Mouse (Mus musculus) thymus, adult 2 months (tissue): Measurements from ENCODE around the gene Bcam. TPM values are rescaled to one million over a fixed set of nuclear protein-coding genes. Genes with fewer than 3 reads are reported as not detected.
A peak's percentile ranks its signal among the peaks of the same experiment; 100 is the strongest.

Experiments
- DNase-seq: peaks from one replicate; pipeline ENCODE4 v3.0.0; 2021
- H3K27ac ChIP-seq: fragments of 200-500 bp; 2 replicates; pipeline ENCODE4 v1.5.1; 2012; ENCODE audit warnings: low read length, control low read depth; ENCODE audit not compliant: control insufficient read depth, insufficient read depth
- H3K27me3 ChIP-seq: fragments of 200-500 bp; 2 replicates; pipeline ENCODE4 v1.6.1; 2012; ENCODE audit warnings: mild to moderate bottlenecking, low read length, moderate library complexity, mixed read lengths; ENCODE audit not compliant: control insufficient read depth, insufficient read depth
- H3K36me3 ChIP-seq: fragments of 200-500 bp; 2 replicates; pipeline ENCODE4 v1.6.1; 2012; ENCODE audit warnings: mild to moderate bottlenecking, low read length, moderate library complexity; ENCODE audit not compliant: control insufficient read depth, insufficient read depth
- H3K4me1 ChIP-seq: fragments of 200-500 bp; replicated peaks from 2 replicates; pipeline ENCODE4 v1.6.1; 2012; ENCODE audit warnings: low read length; ENCODE audit not compliant: control insufficient read depth, insufficient read depth
- H3K4me3 ChIP-seq: fragments of 200-500 bp; 2 replicates; pipeline ENCODE4 v1.5.1; 2012; ENCODE audit warnings: mild to moderate bottlenecking, low read length, control low read depth, moderate library complexity; ENCODE audit not compliant: control insufficient read depth, insufficient read depth
- CTCF ChIP-seq: fragments of 200-500 bp; IDR thresholded peaks from 2 replicates; pipeline ENCODE4 v1.5.1; 2012; ENCODE audit warnings: mild to moderate bottlenecking, control low read depth, low read length, moderate library complexity, borderline replicate concordance; ENCODE audit not compliant: control insufficient read depth, poor library complexity, insufficient read depth; ENCODE audit errors: extremely low read depth
- POLR2A ChIP-seq: fragments of 200-500 bp; IDR thresholded peaks from 2 replicates; pipeline ENCODE4 v1.6.1; 2012; ENCODE audit warnings: mild to moderate bottlenecking, low read length, control low read depth, moderate library complexity; ENCODE audit not compliant: control insufficient read depth, poor library complexity, insufficient read depth; ENCODE audit errors: extremely low read depth
- WGBS: fragments of 180-500 bp; shearing (Covaris S2); methylation state at CpG from one replicate; pipeline ENCODE4 v1.1.7; 2018; 5-methylcytosine and 5-hydroxymethylcytosine counted together
- polyA plus RNA-seq: library from polyadenylated mRNA; depleted of rRNA; stranded (reverse); fragments of >200 nt; gene quantifications from 2 replicates; pipeline ENCODE4 v1.2.3, GENCODE M21; 2012

The Bcam gene
- polyA plus RNA-seq, 1 experiment, result 55.5 TPM

DNA sequence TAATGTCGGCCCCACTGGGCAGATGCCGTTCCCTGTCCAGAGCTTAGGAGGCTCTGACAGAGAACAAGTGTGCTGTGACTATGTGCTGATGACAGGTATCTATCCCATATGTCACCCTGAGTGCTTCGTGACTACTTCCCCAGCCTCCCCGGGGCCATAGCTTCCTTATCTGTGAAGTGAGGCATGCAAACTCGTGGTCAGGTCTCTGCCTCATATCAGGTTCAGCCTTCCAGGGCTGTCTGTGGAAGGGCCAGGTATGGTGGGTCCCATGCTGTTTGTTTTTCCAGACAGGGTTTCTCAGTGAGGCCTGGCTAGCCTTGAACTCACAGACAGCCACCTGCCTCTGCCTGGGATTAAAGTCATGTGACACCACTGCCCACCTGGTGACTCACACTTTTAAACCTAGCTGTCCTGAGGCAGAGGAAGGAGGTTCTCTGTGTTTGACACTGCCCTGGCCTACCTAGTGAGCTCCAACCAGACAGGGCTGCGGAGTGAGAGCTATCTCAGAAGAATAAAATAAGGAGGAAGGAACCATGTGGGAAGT lies 42.8 kb upstream of the Bcam start:
- no peak overlapping the region for H3K27ac ChIP-seq
- DNase-seq, result no peak
- TF ChIP-seq CTCF, result no peak
- no peak for TF ChIP-seq POLR2A
- WGBS, result 65% methylated on average over 6 of the region's 6 CpGs
- peaks cover 24% of the 10 kb centered on the region for H3K4me1 ChIP-seq
- H3K4me3 ChIP-seq, result no peak overlapping the region
- H3K27me3 ChIP-seq, result no peaks in the 10 kb centered on the region
- H3K36me3 ChIP-seq, result no peaks in the 10 kb centered on the region

DNA sequence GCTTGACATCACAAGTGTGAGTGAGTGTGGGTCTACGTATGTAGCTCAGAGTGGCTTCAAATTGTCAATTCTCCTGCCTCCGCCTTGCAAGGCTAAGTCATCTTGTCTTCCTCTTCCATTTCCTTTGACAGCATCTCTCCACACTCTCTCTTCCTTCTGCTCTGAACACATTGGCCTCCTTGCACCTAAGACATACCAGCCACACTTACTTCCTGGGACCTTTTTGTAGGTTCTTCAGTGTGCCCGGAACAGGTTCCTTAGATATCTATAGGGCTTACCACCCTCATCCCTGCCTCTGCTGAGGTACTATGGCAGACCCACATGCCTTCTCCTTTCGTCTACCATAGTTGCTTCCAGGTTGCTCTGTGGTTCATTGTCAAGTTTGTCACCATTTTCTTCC lies 42.3 kb upstream of the Bcam start:
- H3K4me3 ChIP-seq, result no peak overlapping the region
- H3K27ac ChIP-seq, result no peak overlapping the region
- 91% methylated on average over 4 of the region's 4 CpGs for WGBS
- no peak for DNase-seq
- H3K36me3 ChIP-seq, result no peaks in the 10 kb centered on the region
- TF ChIP-seq POLR2A (no peak), CTCF (no peak)
- peaks cover 23% of the 10 kb centered on the region for H3K4me1 ChIP-seq
- no peaks in the 10 kb centered on the region for H3K27me3 ChIP-seq

DNA sequence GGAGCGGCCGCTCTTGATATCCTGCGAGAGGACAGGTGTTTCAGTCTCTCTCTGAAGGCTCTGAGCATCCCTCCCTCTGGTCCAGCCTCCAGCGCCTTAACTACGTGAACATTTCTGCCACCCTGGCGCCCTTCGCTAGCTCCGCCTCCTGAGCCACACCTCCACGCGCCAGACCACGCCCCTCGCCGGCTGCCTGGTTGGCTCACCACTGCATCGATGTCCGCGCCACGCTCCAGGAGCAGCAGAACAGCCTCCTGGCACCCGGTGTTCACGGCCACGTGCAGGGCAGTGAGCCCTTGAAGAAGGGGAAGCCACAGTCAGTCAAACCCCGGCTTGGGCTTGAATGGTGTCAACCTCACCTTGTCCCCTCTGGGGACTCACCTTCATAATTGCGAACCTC lies 40.3 kb upstream of the Bcam start:
- no peak for DNase-seq
- Histone ChIP-seq H3K4me1 (peaks cover 3% of the 10 kb centered on the region), H3K27me3 (no peaks in the 10 kb centered on the region), H3K36me3 (no peaks in the 10 kb centered on the region), H3K4me3 (no peak overlapping the region), H3K27ac (no peak overlapping the region)
- TF ChIP-seq CTCF (no peak), POLR2A (no peak)
- WGBS, result 85% methylated on average over 22 of the region's 22 CpGs

DNA sequence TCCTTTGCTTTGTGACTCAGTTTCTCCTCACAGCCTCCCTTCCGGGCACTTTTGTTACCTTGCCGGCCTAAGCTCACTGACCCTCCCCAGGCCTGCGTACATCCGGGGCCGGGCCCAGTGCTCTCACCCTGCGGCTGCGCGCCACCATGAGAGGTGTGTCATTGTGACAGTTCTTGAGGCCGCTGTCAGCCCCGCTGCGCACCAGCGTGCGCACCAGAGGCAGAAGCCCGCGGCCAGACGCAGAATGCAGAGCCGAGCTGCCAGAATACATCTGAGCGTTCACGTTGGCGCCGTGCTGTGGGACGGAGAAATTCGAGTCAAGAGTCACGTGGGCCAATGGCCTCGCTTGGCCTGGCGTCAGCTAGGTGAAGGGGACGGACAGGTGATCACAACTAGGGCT lies 38.6 kb upstream of the Bcam start:
- TF ChIP-seq POLR2A (no peak), CTCF (no peak)
- no peak for DNase-seq
- Histone ChIP-seq H3K4me3 (no peak overlapping the region), H3K36me3 (no peaks in the 10 kb centered on the region), H3K27ac (no peak overlapping the region), H3K4me1 (no peaks in the 10 kb centered on the region; the same call in 1 of the 2 replicates), H3K27me3 (no peaks in the 10 kb centered on the region)
- 94% methylated on average over 27 of the region's 27 CpGs for WGBS

DNA sequence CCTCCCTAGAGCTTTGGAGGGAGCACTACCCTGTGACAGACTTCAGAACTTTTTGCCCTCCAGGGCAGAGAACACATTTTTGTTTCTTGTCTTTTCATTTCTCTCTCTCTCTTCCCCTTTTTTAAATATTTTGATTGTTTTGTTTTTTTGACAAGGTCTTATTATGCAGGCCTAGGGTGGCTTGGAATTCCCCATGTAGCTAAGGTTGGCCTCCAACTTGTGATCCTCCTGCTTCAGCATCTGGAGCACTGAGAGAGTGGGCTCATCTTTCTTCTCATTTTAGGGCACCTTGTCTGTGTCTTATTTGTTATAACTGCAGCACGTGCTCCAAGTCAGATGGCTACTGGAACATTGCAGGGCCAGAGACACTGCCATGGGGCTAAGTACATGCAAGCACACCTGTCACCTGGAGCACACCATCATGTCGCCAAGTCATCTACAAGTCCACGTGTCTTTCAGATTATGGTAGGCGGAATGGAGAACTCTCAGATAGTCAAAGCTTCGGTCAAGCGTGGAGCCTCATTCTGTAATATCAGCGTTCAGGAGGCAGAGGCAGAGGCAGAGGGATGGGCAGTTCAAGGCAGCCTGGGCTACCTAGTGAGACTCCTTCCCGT lies 35.6 kb upstream of the Bcam start:
- WGBS, result 92% methylated on average over 8 of the region's 8 CpGs
- TF ChIP-seq CTCF (no peak), POLR2A (no peak)
- Histone ChIP-seq H3K4me3 (no peak overlapping the region), H3K4me1 (no peaks in the 10 kb centered on the region), H3K27ac (no peak overlapping the region), H3K36me3 (no peaks in the 10 kb centered on the region), H3K27me3 (no peaks in the 10 kb centered on the region)
- DNase-seq, result no peak

DNA sequence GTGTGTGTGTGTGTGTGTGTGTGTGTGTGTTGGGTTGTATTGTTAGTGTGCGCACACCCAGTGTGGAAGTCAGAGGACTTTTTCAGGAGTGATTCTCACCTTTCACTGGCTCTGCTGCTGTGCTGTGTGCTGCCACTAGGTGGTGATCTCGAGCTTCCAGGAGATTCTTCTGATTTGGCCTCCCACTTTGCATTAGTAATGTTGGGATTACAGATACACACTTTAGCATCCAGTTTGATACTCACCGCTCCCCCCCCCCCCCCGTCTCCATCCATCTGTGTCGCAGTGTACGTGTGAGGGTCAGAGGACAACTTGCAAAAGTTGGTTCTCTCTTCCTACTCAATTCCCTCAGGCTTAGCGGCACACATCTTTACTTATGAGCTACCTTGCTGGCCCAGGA lies 32.2 kb upstream of the Bcam start:
- no peak for TF ChIP-seq POLR2A
- TF ChIP-seq CTCF, result no peak

DNA sequence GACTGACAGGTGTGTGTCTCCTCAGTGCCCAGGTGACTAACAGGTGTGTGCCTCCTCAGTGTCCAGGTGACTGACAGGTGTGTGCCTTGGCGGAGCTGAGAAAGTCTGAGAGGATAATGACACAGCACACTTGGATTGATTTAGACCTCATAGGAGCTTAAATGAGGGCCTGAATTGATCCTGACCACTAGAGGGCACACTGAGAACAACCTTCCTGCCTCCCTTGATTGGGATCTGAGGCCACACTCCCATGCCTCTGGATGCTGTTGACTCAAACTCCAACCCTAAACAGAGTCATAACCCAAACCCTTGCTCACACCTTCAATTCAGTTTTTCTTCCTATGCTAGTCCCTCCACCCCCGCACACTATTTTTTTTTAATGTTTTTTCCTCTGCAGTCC lies 29.9 kb upstream of the Bcam start:
- H3K4me3 ChIP-seq, result no peak overlapping the region
- TF ChIP-seq POLR2A, result no peak
- no peak for TF ChIP-seq CTCF
- peak; percentile 40 for DNase-seq
- H3K27ac ChIP-seq, result no peak overlapping the region
- no peaks in the 10 kb centered on the region for H3K4me1 ChIP-seq
- no peaks in the 10 kb centered on the region for H3K27me3 ChIP-seq
- 55% methylated on average over 2 of the region's 2 CpGs for WGBS
- H3K36me3 ChIP-seq, result no peaks in the 10 kb centered on the region

More for the DNA sequence above, 32.2 kb upstream of the Bcam start:
- WGBS, result 26% methylated on average over 7 of the region's 7 CpGs
- no peaks in the 10 kb centered on the region for H3K27me3 ChIP-seq
- no peaks in the 10 kb centered on the region for H3K36me3 ChIP-seq
- H3K27ac ChIP-seq, result no peak overlapping the region
- H3K4me3 ChIP-seq, result no peak overlapping the region
- DNase-seq, result peak; percentile 79
- no peaks in the 10 kb centered on the region for H3K4me1 ChIP-seq
